Mouse (Mus musculus) small intestine, adult 2 months (tissue): Measurements from ENCODE around the gene Lrba. TPM values are rescaled to one million over a fixed set of nuclear protein-coding genes. Genes with fewer than 3 reads are reported as not detected.

Experiments used
- H3K27ac ChIP-seq: fragments of 200-500 bp; 2 replicates; pipeline ENCODE4 v1.5.1; 2012; ENCODE audit warnings: low read depth, low read length, control low read depth, inconsistent platforms; ENCODE audit not compliant: insufficient read depth
- H3K27me3 ChIP-seq: fragments of 200-500 bp; 2 replicates; pipeline ENCODE4 v1.6.1; 2012; ENCODE audit warnings: mild to moderate bottlenecking, moderate library complexity, low read length, inconsistent platforms; ENCODE audit not compliant: control insufficient read depth, insufficient read depth
- H3K36me3 ChIP-seq: fragments of 200-500 bp; 2 replicates; pipeline ENCODE4 v1.6.1; 2012; ENCODE audit warnings: mild to moderate bottlenecking, low read length, control low read depth, inconsistent platforms; ENCODE audit not compliant: control insufficient read depth, insufficient read depth
- H3K4me1 ChIP-seq: fragments of 200-500 bp; 2 replicates; pipeline ENCODE4 v1.6.1; 2012; ENCODE audit warnings: low read length, inconsistent platforms, mixed read lengths; ENCODE audit not compliant: control insufficient read depth, insufficient read depth, insufficient read length
- H3K4me3 ChIP-seq: fragments of 200-500 bp; 2 replicates; pipeline ENCODE4 v1.5.1; 2012; ENCODE audit warnings: low read depth, mild to moderate bottlenecking, control low read depth, inconsistent platforms, low read length, moderate library complexity
- CTCF ChIP-seq: fragments of 200-500 bp; IDR thresholded peaks from 2 replicates; pipeline ENCODE4 v1.5.1; 2012; ENCODE audit warnings: low read depth, mild to moderate bottlenecking, control low read depth, inconsistent platforms, low read length, moderate library complexity, mixed read lengths; ENCODE audit not compliant: insufficient replicate concordance, insufficient read length; ENCODE audit errors: extremely low read depth
- POLR2A ChIP-seq: fragments of 200-500 bp; IDR thresholded peaks from 2 replicates; pipeline ENCODE4 v1.6.1; 2012; ENCODE audit warnings: low read depth, mild to moderate bottlenecking, control low read depth, inconsistent platforms, low read length, moderate library complexity
- WGBS: fragments of 180-500 bp; shearing (Covaris S2); methylation state at CpG from one replicate; pipeline ENCODE4 v1.1.7; 2018; 5-methylcytosine and 5-hydroxymethylcytosine counted together
- polyA plus RNA-seq: library from polyadenylated mRNA; depleted of rRNA; stranded (reverse); fragments of >200 nt; gene quantifications from 2 replicates; pipeline ENCODE4 v1.2.3, GENCODE M21; 2012; rRNA removed

The Lrba gene
- polyA plus RNA-seq, 1 experiment: 41.1 TPM

GRCm38 (mm10) chr3:86818001-86818585 lies 593.6 kb downstream of the Lrba start:
- Histone ChIP-seq H3K36me3 (no peaks in the 10 kb centered on the region), H3K4me3 (no peak overlapping the region), H3K4me1 (no peaks in the 10 kb centered on the region), H3K27me3 (no peaks in the 10 kb centered on the region), H3K27ac (no peak overlapping the region)
- no peak for TF ChIP-seq CTCF
- no peak for TF ChIP-seq POLR2A
- 73% methylated on average over 13 of the region's 13 CpGs for WGBS

GRCm38 (mm10) chr3:86819372-86819771 lies 594.9 kb downstream of the Lrba start:
- Histone ChIP-seq H3K4me1 (no peaks in the 10 kb centered on the region), H3K27me3 (no peaks in the 10 kb centered on the region), H3K27ac (no peak overlapping the region), H3K36me3 (no peaks in the 10 kb centered on the region), H3K4me3 (no peak overlapping the region)
- TF ChIP-seq POLR2A (no peak), CTCF (no peak)
- WGBS: 94% methylated on average over 6 of the region's 6 CpGs

- no peak for TF ChIP-seq CTCF
- Histone ChIP-seq H3K27me3 (no peaks in the 10 kb centered on the region), H3K4me3 (no peak overlapping the region), H3K4me1 (no peaks in the 10 kb centered on the region), H3K27ac (no peak overlapping the region), H3K36me3 (no peaks in the 10 kb centered on the region)
- WGBS: 30% methylated on average over 10 of the region's 10 CpGs
These were observed 595.9 kb downstream of the Lrba start for GRCm38 (mm10) chr3:86820344-86820743.

GRCm38 (mm10) chr3:86821383-86821782 lies 596.9 kb downstream of the Lrba start:
- WGBS: 53% methylated on average over 3 of the region's 3 CpGs
- Histone ChIP-seq H3K27ac (no peak overlapping the region), H3K36me3 (no peaks in the 10 kb centered on the region), H3K27me3 (no peaks in the 10 kb centered on the region), H3K4me3 (no peak overlapping the region), H3K4me1 (no peaks in the 10 kb centered on the region)
- TF ChIP-seq POLR2A: no peak
- no peak for TF ChIP-seq CTCF

- TF ChIP-seq CTCF (no peak), POLR2A (no peak)
- 85% methylated on average over 3 of the region's 3 CpGs for WGBS
- Histone ChIP-seq H3K4me1 (no peaks in the 10 kb centered on the region), H3K4me3 (no peak overlapping the region), H3K36me3 (no peaks in the 10 kb centered on the region), H3K27me3 (no peaks in the 10 kb centered on the region), H3K27ac (no peak overlapping the region)
These were observed 603.0 kb downstream of the Lrba start for GRCm38 (mm10) chr3:86827506-86827905.

DNA sequence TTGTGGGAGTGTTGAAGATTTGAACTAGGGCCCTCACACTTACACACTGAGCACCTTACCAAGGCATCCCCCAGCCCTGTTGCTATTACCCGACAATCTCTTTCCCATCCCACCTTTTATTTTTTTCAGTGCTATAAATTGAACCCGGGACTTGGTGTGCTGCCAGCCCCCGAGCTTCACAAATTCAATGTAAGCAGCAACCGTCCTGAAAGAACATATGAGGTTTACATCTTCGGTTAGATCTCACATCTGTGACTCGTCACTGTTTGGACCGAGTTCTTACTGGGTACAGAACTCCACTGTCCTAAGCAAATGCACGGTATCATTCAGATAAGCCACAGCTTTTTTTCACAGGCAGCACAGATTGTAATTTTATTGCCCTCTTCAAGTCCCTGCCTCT lies 607.6 kb downstream of the Lrba start:
- Histone ChIP-seq H3K27me3 (no peaks in the 10 kb centered on the region), H3K27ac (no peak overlapping the region), H3K4me3 (no peak overlapping the region), H3K4me1 (no peaks in the 10 kb centered on the region), H3K36me3 (no peaks in the 10 kb centered on the region)
- WGBS: 47% methylated on average over 8 of the region's 8 CpGs
- TF ChIP-seq POLR2A (no peak), CTCF (no peak)

Other genes starting within 250 kb of the Lrba start
- not detected in 2 replicates for gene Prss48, start 222.2 kb upstream of the Lrba start, polyA plus RNA-seq
- 72.2 and 82.5 TPM in 2 replicates for gene Rps3a1, start 82.0 kb upstream of the Lrba start, polyA plus RNA-seq